Mouse (Mus musculus) cerebellum, adult 11-12 months (tissue): ENCODE measurements around the gene Eif2ak1.
A peak's percentile ranks its signal among the peaks of the same experiment; 100 is the strongest.

ENCODE experiments used
- DNase-seq: peaks from one replicate; pipeline ENCODE4 v3.0.0; 2022

The Eif2ak1 gene

DNA sequence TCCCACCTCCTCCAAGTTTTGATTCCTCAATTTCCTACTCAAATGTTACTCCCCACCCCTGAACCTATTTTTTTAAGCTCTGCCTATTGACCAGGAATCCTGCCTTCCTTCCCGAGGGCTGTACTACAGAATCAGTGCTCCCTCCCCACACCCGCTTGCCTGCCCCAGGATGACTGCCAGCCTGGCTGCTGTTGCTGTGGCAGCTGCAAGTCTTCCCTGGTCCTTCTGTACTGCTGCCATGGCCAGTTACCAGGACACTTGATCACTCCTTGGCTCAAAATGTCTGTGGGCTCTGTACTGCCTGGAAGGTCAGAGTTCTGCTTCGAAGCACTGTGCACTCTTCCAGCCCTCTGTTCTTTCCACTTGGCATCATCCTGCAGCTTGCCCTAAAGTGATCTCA lies 84.5 kb downstream of the Eif2ak1 start:
- DNase-seq = peak; percentile 23

DNA sequence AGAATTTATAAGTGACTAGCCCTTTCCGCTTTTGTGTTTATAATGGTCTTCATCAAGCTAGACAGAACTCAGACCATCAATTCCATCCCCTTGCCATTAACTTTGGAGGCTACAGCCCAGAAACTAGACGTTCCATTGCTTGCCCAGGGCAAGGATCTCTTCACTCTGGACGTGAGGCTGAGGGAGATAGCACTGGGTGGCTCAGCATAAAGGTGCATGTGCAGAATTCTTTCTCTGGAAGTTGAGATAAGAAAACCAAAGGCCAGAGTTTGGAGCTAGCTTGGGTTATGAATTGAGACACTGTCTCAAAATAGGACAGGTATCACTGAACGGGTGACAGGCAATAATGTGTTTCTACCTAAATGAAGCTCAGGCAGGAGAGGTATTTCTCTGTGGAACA lies 86.2 kb downstream of the Eif2ak1 start:
- no peak for DNase-seq

- DNase-seq = no peak
Observed at GRCm38 (mm10) chr5:143906429-143906828, 88.8 kb downstream of the Eif2ak1 start.

DNA sequence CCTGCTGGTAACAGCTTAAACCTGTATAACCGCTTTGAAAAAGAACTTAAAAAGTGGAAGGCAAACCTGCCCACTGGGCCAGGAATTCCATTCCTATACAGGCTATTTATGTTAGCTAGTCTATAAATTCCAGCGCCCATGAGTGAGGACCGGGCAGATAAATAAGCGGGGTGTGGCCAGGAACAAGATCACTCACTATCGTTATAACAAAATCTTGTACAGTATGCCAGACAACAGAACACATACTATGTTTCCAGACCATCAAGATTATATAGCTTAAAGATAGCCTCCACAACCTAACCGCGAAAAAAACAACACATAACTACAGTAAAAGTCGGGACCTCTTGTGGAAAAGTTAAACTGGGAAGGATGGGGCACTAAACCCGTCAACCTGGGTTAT lies 91.3 kb downstream of the Eif2ak1 start:
- DNase-seq = no peak

DNA sequence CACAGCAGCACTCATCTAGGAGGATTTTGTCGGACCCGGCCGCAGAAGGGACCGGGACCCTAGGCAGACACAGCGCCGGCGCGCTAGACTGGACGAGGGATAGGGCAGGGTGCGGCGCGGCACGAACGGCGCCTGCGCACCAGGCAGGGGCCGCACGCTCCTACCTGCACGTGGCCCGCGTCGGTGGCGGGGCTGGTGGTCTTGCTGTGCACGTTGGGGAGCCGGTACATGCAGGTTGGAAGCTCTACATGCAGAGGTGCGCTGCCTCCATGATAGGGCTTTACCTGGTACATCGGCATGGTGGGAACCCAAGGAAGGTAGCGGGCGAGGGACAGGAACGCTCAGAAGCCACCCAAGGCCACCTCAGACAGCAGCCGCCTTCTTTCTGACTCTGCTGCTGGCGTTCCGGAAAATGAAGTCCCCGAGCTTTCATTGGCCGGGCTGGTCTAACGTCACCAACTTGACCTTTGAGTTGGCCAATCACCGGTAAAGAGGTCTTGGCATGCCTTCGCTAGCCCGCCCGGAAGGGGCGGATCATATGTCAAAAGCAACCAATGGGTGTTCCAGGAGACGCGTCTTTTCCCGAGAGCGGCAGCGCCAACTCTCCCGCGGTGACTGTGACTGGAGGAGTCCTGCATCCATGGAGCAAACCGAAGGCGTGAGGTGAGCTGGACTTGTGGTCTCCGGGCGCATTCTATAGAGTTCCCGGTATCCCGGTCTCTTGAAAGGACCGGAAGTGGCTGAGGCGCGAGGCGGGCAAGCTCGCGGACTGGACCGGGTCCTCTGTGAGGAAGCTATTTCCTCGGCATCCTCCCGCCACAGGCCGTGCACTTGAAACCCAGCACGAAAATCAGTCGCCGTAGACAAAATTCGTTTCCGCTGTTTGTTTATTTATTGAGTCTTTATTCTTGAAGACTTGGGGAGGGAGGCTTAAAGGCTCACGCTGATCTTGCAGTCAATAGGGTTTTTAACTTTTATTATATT lies 92.1 kb downstream of the Eif2ak1 start, which contains the start of the genes Aimp2 and Pms2:
Gene Aimp2 (minus strand): TSS at position 431 of the 984 bp plus-strand sequence.
Gene Pms2 (plus strand): TSS at position 548 of the 984 bp plus-strand sequence.
- peak; percentile 97 for DNase-seq

DNA sequence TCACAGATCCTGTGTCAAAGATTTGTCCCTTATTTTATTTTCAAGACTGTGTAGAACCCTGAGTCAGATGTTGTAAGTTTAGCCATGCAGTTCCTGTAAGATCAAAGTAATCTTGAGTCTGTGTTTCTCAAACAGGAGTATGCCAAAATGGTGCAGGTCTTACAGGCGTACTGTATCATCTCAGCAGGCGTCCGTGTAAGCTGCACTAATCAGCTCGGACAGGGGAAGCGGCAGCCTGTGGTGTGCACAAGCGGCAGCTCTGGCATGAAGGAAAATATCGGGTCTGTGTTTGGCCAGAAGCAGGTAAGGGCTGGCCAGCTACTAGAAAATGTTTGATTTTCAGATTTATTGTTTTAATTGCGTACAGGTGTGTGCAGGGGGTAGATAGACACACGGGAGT lies 98.6 kb downstream of the Eif2ak1 start:
- no peak for DNase-seq

DNA sequence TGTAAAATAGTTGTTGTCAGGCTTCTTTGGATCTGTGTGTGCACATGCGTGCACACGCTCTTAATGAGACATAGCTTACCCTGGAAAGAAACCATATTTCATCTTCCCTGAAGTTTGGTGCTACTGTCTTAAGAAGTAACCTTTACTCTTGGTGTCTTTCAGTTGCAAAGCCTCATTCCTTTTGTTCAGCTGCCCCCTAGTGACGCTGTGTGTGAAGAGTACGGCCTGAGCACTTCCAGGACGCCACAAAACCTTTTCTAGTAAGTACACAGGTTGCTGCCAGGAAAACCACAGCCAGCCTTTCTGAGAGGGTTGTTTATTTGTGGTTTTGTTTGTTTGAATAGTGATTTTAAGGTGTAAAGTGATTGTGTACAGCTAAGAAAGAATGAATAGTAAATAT lies 99.8 kb downstream of the Eif2ak1 start:
- no peak for DNase-seq

- DNase-seq = no peak
Observed at GRCm38 (mm10) chr5:143918120-143918519, 100.5 kb downstream of the Eif2ak1 start.

DNA sequence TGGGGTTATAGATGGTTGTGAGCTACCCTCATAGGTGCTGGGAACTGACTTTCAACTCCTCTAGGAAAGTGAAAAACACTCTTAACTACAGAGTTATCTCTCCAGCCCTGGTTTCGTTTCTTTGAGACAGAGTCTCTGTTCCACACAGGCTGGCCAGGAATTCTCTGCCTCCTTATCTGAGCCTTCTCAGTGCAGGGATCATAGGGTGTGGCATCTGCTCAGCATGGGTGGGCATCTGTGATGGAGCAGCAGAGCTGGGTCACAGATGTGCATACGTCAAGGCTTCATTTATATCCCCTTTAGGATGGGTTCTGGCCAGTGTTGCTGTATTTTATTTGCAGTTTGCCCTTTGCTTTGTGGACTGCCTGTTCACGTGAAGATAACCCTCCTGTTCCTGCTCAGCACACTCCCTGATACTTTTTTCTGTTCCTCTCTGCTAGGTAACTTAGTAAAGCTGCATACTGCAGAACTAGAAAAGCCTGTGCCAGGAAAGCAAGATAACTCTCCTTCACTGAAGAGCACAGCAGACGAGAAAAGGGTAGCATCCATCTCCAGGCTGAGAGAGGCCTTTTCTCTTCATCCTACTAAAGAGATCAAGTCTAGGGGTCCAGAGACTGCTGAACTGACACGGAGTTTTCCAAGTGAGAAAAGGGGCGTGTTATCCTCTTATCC lies 107.3 kb downstream of the Eif2ak1 start:
- DNase-seq = no peak

DNA sequence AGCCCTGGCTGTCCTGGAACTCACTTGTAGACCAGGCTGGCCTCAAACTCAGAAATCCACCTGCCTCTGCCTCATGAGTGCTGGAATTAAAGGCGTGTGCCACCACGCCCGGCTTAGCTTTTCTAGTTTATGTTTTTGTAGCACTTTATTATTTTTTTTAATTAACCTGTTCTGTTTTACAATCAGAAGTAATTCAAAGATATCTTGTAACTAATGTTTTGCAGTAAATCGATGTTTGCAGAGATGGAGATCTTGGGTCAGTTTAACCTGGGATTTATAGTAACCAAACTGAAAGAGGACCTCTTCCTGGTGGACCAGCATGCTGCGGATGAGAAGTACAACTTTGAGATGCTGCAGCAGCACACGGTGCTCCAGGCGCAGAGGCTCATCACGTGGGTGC lies 110.3 kb downstream of the Eif2ak1 start, which contains the start of gene Gm42421:
Gene Gm42421 (plus strand): TSS at position 301 of the 400 bp plus-strand sequence.
- DNase-seq = no peak

GRCm38 (mm10) chr5:143929291-143929690 lies 111.7 kb downstream of the Eif2ak1 start:
- DNase-seq = no peak

GRCm38 (mm10) chr5:143930656-143931055 lies 113.1 kb downstream of the Eif2ak1 start:
- no peak for DNase-seq

- DNase-seq = no peak
Observed at GRCm38 (mm10) chr5:143931863-143932580, 114.4 kb downstream of the Eif2ak1 start.

DNA sequence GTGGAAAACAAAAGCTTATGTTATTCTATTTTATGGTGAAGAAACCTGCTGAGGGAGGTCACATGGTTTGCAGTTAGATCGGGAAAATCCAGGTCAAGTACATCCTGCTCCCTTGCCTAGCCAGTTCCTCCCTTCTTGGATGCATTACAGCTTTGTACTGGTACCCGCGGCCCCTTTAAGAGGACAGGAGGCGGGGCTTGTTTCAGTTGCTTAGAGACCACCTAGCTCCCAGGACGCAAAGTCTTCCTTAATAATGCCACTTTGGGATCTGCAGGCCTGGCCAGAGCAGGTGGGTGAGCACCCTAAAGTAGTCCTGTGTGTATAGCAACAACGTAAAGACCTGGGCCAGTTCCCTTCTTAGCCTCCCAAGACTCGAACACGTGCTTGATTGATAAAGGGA lies 115.2 kb downstream of the Eif2ak1 start, which contains the start of gene Rsph10b:
Gene Rsph10b (plus strand): TSS at position 205 of the 400 bp plus-strand sequence.
- no peak for DNase-seq

DNA sequence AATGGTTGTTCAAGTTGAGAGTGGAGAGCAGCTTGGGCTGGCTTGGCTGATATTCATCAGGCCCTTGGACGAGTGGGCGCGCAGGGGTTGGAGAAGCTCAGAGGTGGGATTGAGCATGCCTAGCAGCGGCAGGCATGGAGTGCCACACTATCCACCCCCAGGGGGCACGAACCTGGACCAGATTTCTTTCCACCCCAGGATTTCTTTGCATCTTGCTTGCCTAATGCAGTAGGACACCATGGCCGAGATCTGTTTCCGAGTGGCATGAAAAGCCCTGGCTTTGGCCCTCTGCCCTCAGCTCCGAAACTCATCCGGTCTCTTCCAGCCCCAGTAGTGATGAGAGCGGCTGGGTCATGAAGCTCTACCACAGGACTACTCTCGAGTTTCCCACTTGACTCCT lies 115.8 kb downstream of the Eif2ak1 start:
- DNase-seq = no peak

GRCm38 (mm10) chr5:143933875-143934274 lies 116.3 kb downstream of the Eif2ak1 start:
- no peak for DNase-seq

DNA sequence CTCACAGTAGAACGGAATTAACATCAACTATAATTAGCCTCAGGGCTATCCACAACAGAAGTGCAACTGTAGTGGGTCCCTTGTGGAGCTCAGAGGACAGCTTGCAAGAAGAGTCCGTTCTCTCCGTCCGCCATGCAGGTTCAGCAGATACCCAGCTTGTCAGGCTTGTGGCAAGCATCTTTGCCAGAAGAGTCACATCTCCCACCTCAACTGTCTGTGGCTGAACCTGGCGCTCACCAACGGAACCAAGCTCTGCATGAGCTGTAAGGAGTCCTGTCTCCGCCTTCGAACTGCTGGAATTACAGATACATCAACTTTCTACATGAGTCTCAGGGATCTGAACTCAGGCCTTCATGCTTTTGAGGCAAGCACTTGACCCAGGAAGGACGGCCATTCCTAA lies 118.6 kb downstream of the Eif2ak1 start:
- no peak for DNase-seq

DNA sequence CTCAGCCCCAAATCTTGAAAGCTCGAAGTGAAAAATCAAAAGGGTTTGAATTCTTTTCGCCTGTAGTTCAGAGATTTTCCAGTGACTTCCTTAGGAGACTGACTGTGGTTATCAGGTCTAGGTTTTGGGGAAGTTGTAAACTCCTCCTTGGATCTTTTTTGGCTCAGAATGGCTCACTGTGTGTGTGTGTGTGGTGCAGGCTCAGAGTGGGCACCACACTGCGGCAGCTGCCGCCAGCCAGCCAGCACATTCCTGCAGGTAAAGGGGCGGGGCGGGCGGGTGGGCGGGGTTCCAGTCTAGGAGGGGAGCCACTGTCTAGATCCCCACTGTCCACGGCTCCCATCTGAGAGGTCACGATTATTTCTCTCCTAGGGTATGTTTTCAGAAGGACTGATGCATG lies 124.0 kb downstream of the Eif2ak1 start:
- DNase-seq = no peak

GRCm38 (mm10) chr5:143943231-143944125 lies 125.9 kb downstream of the Eif2ak1 start:
- DNase-seq = no peak

DNA sequence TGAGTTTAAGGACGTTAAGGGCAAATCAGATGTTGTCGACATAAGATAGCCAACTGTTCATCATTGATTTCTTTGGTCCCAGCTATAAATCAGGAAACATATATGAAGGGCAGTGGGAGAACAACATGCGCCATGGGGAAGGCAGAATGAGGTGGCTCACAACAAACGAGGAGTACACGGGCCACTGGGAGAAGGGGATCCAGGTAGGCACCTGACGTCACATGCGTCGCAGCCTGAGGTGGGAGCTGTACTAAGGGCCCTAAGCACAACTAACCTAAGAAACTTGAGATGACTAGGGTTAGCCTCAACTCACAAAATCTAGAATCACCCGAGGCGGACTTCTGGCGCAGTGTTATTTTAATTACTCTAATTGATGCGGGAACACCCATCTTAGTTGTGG lies 130.8 kb downstream of the Eif2ak1 start:
- no peak for DNase-seq

DNA sequence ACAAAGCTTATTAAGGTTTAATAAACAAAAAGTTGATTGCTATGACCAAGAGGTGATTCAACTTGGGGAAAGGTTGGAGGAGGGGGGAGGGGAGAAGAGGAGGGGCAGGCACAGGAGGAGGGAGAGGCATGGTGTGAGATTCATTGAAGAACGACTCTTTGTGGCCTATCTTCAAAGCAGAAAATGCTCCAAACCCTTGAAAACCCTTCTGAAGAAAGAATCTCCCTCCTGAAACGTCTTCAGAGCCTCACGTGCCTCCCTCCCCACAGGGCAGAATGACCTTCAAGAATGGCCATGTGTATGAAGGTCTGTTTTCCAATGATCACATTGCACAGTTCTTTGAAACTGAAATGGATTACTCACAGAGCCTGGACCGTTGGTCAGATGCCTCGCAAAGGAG lies 132.4 kb downstream of the Eif2ak1 start:
- no peak for DNase-seq
